Mouse (Mus musculus) limb, embryonic 15.5 days (tissue): ENCODE data around the gene Map1b. TPM values are rescaled to one million over a fixed set of nuclear protein-coding genes. Genes with fewer than 3 reads are reported as not detected.
A peak's percentile ranks its signal among the peaks of the same experiment; 100 is the strongest.

Source experiments
- ATAC-seq: fragments of 200-750 bp; cut with Nextera tagmentation; 2 replicates; pipeline ENCODE4 v1.8.0; 2017; ENCODE audit warnings: low read depth, moderate TSS enrichment; ENCODE audit not compliant: insufficient number of reproducible peaks, low FRiP score, low TSS enrichment
- H3K27ac ChIP-seq: fragments of 300-500 bp; sonication (generic); 2 replicates; pipeline ENCODE4 v1.5.1; 2015; ENCODE audit warnings: moderate library complexity, mild to moderate bottlenecking, inconsistent platforms
- H3K27me3 ChIP-seq: fragments of 300-500 bp; sonication (generic); 2 replicates; pipeline ENCODE4 v1.6.1; 2015; ENCODE audit warnings: inconsistent platforms
- H3K36me3 ChIP-seq: fragments of 300-500 bp; sonication (generic); 2 replicates; pipeline ENCODE4 v1.6.1; 2015; ENCODE audit warnings: inconsistent platforms
- H3K4me1 ChIP-seq: fragments of 300-500 bp; sonication (generic); 2 replicates; pipeline ENCODE4 v1.6.1; 2015; ENCODE audit warnings: inconsistent platforms
- H3K4me2 ChIP-seq: fragments of 300-500 bp; sonication (generic); 2 replicates; pipeline ENCODE4 v1.6.1; 2015; ENCODE audit warnings: mild to moderate bottlenecking, inconsistent platforms
- H3K4me3 ChIP-seq: fragments of 300-500 bp; sonication (generic); 2 replicates; pipeline ENCODE4 v1.5.1; 2015; ENCODE audit warnings: mild to moderate bottlenecking, inconsistent platforms
- H3K9ac ChIP-seq: fragments of 300-500 bp; sonication (generic); 2 replicates; pipeline ENCODE4 v1.6.1; 2015; ENCODE audit warnings: inconsistent platforms
- H3K9me3 ChIP-seq: fragments of 300-500 bp; sonication (generic); 2 replicates; pipeline ENCODE4 v1.6.1; 2016; ENCODE audit warnings: inconsistent platforms
- WGBS: fragments of 180-500 bp; shearing (Covaris S2); methylation state at CpG from one replicate; pipeline ENCODE4 v1.1.7; 2015; 5-methylcytosine and 5-hydroxymethylcytosine counted together
- polyA plus RNA-seq: library from polyadenylated mRNA; unstranded; fragments of >200 nt; fragmentation: Nextera tagmentation; extraction: Ambion mirVana; gene quantifications from 2 replicates; pipeline ENCODE4 v1.2.1, GENCODE M21; 2015

Map1b gene
- polyA plus RNA-seq, result 127 and 137 TPM in 2 replicates

DNA sequence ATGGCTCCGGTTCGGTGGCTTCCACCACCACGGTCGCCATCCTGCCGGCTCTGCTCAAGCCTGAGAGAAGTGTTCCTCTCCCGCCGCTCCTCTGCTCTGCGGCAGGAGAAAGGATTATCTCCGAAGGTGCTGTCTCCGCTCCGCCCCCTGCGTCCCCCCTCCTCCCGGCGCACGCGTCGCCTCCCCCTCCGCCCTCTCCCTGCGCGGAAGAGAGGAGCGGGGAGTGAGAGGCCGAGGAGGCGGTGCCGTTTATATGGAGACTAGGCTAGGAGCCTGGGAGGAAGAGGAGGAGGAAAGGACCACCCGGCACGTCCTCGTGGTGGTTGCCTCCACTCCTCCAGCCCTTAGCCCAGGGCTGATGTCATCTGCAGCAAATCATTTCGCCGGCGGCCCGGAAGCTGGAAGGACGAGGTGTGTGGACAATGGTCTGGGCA lies at the start of gene Map1b:
Map1b (minus strand) TSS at position 93 of the 434 bp plus-strand sequence.
- H3K27me3 ChIP-seq, result no peaks in the 10 kb centered on the region
- H3K27ac ChIP-seq, result peak within 1 kb of the TSS; percentile 82
- peak within 1 kb of the TSS; percentile 94 for H3K4me2 ChIP-seq
- under 1% methylated on average over 20 of the region's 32 CpGs for WGBS
- H3K36me3 ChIP-seq, result no peaks in the 10 kb centered on the region
- H3K4me3 ChIP-seq, result peak within 1 kb of the TSS; percentile 67
- H3K9ac ChIP-seq, result peak within 1 kb of the TSS; percentile 52
- peak; percentile 76 for ATAC-seq
- H3K4me1 ChIP-seq, result peaks cover 26% of the 10 kb centered on the region
- H3K9me3 ChIP-seq, result no peaks in the 10 kb centered on the region

DNA sequence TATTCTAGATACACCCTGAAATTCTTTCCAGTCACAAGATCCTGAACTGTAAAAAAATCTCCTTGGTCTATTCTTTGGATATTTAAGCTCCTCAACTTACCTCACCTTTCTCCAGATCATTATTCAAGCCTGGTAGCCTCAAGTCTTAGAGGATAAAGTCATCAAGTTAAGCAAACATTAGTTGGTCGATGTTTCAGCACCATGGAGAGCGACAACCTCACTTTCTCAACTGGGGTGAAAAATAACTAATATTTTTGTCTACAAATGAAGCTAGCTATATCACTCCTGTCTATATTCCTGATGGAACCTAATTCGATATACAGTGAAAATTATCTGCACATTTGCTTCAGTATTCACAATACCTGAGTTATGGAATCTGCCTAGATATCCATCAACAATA lies 48.0 kb upstream of the Map1b start:
- no peaks in the 10 kb centered on the region for H3K36me3 ChIP-seq
- 0 out of 2 replicates have a peak, but pooled peaks cover 4% of the 10 kb centered on the region for H3K4me1 ChIP-seq
- H3K9ac ChIP-seq, result no peak overlapping the region
- no peak overlapping the region for H3K4me2 ChIP-seq
- no peak overlapping the region for H3K27ac ChIP-seq
- H3K27me3 ChIP-seq, result no peaks in the 10 kb centered on the region
- H3K9me3 ChIP-seq, result no peaks in the 10 kb centered on the region
- ATAC-seq, result no peak
- no peak overlapping the region for H3K4me3 ChIP-seq
- WGBS, result 24% methylated on average over 3 of the region's 3 CpGs

DNA sequence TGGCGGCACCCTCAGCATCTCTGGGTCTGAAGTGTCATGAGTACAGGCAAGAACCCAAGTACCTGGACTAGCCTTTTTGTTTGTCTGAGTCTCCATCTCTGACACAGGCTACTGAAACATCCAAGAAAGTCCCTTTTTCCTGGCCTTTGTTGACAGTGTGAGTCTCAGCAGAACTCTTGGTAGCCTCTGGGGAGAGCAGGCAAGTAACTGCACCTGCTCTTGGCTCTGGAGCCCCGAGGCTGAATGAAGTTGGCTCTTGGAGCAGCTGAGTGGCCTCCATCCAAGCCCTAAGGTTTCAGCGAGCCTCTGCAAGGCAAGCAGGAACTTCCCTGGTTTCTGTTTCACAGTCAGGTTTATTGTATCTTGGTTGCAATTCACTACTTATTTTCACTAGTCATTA lies 46.7 kb upstream of the Map1b start:
- Histone ChIP-seq H3K36me3 (no peaks in the 10 kb centered on the region), H3K9me3 (no peaks in the 10 kb centered on the region), H3K4me2 (no peak overlapping the region), H3K9ac (no peak overlapping the region), H3K4me3 (no peak overlapping the region), H3K4me1 (0 out of 2 replicates have a peak, but pooled peaks cover 4% of the 10 kb centered on the region), H3K27me3 (no peaks in the 10 kb centered on the region), H3K27ac (no peak overlapping the region)
- WGBS, result 52% methylated on average over 3 of the region's 3 CpGs
- ATAC-seq, result no peak

DNA sequence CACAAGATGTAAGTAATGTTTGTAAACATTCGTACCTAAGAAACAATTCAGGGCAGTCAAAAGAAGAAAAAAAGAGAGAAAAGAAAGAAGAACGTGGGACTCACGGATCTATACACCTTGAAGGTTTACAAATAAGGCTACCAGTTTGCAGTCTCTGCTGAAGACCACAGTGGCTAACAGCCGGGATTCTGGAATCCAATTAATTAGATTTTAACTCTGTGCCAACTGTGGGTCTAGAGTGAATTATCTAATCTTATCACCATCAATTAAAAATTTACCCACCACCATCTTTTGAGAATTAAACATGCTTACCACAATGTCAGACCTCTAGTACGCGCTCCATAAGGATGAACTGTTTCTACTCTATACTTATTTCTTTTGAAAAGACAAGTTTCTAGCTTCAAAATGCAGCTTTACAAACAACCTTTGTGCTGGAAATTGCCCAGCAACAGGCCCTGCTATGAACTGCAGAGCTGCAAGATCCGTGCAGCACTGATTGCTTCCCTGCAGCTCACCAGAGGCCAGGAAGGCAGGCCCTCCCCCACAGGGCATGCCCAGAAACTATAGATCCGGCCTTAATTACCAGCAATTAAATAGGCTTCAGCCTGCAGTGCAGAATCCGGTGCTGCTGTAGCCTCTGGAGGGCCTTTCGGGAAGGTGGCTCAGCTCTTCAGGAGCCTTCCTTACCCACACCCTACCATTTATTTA lies 45.7 kb upstream of the Map1b start:
- 0 out of 2 replicates have a peak, but pooled peaks cover 4% of the 10 kb centered on the region for H3K4me1 ChIP-seq
- WGBS, result 41% methylated on average over 10 of the region's 10 CpGs
- no peak overlapping the region for H3K4me3 ChIP-seq
- H3K27ac ChIP-seq, result no peak overlapping the region
- no peak for ATAC-seq
- no peaks in the 10 kb centered on the region for H3K27me3 ChIP-seq
- no peaks in the 10 kb centered on the region for H3K36me3 ChIP-seq
- H3K4me2 ChIP-seq, result no peak overlapping the region
- H3K9me3 ChIP-seq, result no peaks in the 10 kb centered on the region
- no peak overlapping the region for H3K9ac ChIP-seq

DNA sequence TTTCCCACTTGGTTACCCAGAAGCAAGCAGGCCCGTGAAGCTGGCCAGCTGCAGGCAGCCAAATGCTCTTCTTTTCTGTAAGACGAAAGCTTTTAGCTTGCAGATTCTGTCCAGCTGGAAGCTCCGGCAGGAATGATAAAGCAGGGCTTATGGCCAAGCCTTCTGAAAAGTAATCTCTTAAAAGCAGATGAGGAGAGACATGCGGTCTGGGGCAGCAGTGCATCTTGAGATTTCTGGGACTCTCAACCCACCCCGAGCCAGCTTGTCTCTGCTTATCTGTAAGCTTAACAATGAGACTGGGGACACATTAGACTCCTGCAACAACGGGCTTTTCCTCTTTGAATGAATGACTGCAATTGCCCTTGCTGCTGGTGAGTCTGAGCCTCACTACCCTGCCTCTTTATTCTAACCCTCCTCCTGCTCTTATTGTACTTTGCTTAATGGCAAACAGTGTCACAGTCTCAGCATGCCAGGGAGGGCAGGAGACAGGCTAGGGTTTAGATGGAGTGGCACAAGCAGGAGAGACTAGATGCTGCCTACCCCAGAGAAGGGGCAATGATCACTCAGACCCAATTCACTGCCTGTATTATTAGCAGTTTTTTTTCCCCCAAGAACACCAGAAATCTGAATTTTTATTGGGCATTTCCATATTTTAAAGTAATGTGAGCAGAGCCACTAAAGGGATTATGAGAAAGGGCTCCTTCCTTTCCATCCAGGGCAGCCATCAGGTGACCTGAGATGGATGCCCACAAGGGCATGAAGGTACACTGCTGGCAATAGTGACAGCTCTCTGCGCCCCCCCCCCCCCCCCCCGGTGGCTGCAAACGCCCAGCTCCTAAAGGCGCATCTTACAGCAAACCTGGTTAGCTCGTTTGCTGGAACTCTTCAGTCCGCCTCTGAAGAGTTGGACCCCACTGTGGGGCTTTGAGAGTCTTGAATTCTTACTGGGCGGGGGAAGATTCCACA lies 44.6 kb upstream of the Map1b start:
- H3K4me2 ChIP-seq, result no peak overlapping the region
- H3K4me3 ChIP-seq, result no peak overlapping the region
- no peaks in the 10 kb centered on the region for H3K9me3 ChIP-seq
- 0 out of 2 replicates have a peak, but pooled peaks cover 4% of the 10 kb centered on the region for H3K4me1 ChIP-seq
- WGBS, result 41% methylated on average over 13 of the region's 13 CpGs
- no peaks in the 10 kb centered on the region for H3K27me3 ChIP-seq
- H3K9ac ChIP-seq, result no peak overlapping the region
- no peak for ATAC-seq
- no peak overlapping the region for H3K27ac ChIP-seq
- H3K36me3 ChIP-seq, result no peaks in the 10 kb centered on the region

DNA sequence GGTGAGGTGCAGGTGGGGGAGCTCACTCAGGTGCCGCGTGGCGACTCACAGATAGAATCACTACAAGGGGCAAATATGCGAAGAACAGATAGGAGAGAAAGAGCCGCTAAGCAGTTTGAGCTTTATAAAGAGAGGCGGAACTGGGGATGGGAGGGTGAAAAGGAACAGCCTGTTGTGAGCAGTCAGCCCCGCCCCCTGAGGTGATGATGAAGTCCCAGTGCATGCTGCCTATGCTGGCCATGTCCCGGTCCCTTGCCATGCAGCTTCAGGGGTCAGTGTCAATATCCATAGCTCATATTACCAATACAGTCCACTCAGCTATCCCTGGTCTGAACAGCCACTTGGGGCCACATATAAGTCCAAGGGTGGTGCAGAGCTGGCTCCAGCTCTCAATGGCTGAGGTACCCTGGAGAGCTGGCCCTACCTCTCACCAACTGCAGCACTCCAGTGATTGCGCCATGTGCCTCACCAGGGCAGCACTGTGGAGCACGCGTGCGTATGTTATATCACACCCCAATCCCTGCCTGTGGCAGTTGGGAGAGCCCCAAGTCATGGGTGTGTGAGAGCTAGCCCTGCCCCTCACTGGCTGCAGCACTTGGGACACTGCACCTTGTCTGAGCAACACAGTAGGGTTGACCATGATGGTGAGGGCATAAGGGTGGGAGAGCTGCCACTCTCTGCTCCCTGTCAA lies 42.0 kb upstream of the Map1b start:
- Histone ChIP-seq H3K4me1 (0 out of 2 replicates have a peak, but pooled peaks cover 4% of the 10 kb centered on the region), H3K9me3 (no peaks in the 10 kb centered on the region), H3K27ac (no peak overlapping the region), H3K27me3 (no peaks in the 10 kb centered on the region), H3K9ac (no peak overlapping the region), H3K36me3 (no peaks in the 10 kb centered on the region), H3K4me3 (no peak overlapping the region), H3K4me2 (no peak overlapping the region)
- ATAC-seq, result 0 out of 2 replicates have a peak, but pooled peaks have one; percentile 40
- WGBS, result 81% methylated on average over 12 of the region's 12 CpGs

DNA sequence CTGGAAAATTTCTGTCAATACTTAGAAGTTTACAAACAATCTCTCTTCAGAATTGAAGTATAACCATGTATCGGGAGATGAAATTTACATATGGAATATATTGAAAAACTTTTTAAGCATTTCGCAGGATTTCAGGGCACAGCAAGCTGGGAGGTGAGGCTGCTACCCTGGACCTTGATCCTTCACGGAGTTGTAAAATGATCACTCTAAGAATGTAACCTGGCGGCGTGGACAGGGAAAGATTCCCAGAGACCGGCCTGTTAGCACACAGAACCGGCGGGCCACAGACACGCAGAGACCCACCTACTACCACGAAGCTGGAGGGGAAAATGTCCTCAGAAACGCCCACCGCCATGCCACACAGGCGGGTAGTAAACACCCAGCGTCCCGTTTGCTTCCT lies 41.5 kb upstream of the Map1b start:
- H3K9ac ChIP-seq, result no peak overlapping the region
- no peak for ATAC-seq
- no peaks in the 10 kb centered on the region for H3K9me3 ChIP-seq
- no peak overlapping the region for H3K4me3 ChIP-seq
- WGBS, result 56% methylated on average over 15 of the region's 15 CpGs
- H3K4me1 ChIP-seq, result 0 out of 2 replicates have a peak, but pooled peaks cover 4% of the 10 kb centered on the region
- H3K4me2 ChIP-seq, result no peak overlapping the region
- no peaks in the 10 kb centered on the region for H3K27me3 ChIP-seq
- H3K36me3 ChIP-seq, result no peaks in the 10 kb centered on the region
- no peak overlapping the region for H3K27ac ChIP-seq

DNA sequence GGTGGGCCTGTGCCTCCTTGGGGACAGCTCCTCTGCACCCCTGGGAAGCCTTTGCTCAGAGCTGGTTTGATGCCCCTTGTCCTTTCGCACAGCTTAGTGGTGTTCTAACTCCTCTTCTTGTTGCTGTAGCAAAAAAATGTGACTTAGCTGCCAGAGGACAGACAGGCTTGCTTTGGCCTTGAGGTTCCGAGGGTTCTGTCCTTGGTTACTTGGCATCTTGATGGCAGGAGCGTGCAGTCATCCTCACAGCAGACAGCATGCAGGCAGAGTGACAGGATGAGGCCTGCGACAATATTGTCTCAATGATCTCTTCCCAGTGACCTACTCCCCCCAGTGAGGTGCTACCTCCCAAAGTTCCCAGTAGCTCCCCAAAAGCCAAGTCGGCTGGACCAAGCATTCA lies 41.0 kb upstream of the Map1b start:
- Histone ChIP-seq H3K9ac (no peak overlapping the region), H3K27me3 (no peaks in the 10 kb centered on the region), H3K27ac (no peak overlapping the region), H3K4me1 (0 out of 2 replicates have a peak, but pooled peaks cover 4% of the 10 kb centered on the region), H3K9me3 (no peaks in the 10 kb centered on the region), H3K4me2 (no peak overlapping the region), H3K4me3 (no peak overlapping the region), H3K36me3 (no peaks in the 10 kb centered on the region)
- 84% methylated on average over 5 of the region's 5 CpGs for WGBS
- ATAC-seq, result no peak

DNA sequence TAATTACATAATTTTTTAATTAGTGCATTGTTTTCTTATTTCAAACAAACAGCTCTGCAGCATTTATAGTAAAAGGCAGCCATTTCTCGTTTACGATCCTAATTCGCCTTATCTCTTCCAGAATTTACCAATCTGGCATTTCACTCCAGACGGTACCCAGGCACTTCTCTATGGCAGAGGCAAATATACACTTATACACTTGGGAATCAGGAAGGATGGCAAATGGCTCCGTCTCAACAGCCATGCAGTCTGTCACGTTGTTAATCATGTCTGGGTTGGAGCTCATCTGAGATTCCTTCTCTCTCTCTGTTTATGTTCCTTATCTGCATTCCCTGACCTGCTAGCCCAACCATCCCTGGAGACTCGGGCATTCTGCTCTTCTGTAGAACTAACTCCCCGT lies 38.6 kb upstream of the Map1b start:
- Histone ChIP-seq H3K9ac (no peak overlapping the region), H3K27me3 (no peaks in the 10 kb centered on the region), H3K36me3 (no peaks in the 10 kb centered on the region), H3K4me1 (peaks cover 6% of the 10 kb centered on the region; the same call in 1 of the 2 replicates), H3K4me3 (no peak overlapping the region), H3K4me2 (no peak overlapping the region), H3K9me3 (no peaks in the 10 kb centered on the region), H3K27ac (no peak overlapping the region)
- ATAC-seq, result no peak
- 65% methylated on average over 8 of the region's 8 CpGs for WGBS

DNA sequence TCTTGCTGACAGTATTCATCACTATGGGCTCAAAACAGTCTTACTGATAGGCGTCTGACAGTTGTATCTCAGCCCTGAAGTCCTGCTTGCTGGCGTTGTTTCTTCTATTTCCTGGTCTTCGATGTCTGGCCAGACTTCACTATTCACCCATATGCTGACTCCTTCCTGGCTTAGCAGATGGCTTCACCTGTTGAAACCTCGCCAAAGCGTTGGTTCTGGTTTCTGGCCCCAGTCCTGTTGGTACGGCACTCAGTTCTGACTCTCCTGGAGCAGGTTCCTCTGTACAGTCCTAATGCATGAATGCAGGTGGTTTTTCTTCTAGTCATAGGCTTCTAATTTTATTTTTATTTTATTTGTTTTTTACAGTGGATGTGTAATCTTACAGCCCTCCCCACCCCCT lies 38.1 kb upstream of the Map1b start:
- Histone ChIP-seq H3K4me1 (peaks cover 10% of the 10 kb centered on the region; the same call in 1 of the 2 replicates), H3K4me2 (no peak overlapping the region), H3K9ac (no peak overlapping the region), H3K27ac (no peak overlapping the region), H3K36me3 (no peaks in the 10 kb centered on the region), H3K27me3 (no peaks in the 10 kb centered on the region), H3K4me3 (no peak overlapping the region), H3K9me3 (no peaks in the 10 kb centered on the region)
- 81% methylated on average over 6 of the region's 6 CpGs for WGBS
- ATAC-seq, result no peak

DNA sequence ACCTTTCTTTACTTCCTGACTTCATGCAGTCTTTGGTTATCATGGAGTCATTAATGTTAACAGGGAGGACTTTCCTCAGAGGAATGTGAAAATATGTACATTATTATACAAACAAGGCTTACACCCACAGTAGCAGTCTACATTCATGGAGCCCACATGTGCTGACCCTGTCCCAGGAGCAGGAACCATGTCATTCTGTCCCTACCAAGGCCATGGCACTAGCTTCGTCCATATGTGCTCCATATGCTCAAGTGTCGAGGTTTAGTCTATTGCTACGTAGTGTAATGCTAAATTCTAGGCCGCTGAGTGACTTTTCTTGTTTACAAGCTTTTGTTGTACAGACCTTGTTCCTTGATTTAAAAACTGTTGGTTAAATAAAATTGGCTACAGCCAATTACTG lies 36.0 kb upstream of the Map1b start:
- Histone ChIP-seq H3K36me3 (no peaks in the 10 kb centered on the region), H3K9me3 (no peaks in the 10 kb centered on the region), H3K4me3 (no peak overlapping the region), H3K4me2 (no peak overlapping the region), H3K27me3 (no peaks in the 10 kb centered on the region), H3K4me1 (peaks cover 10% of the 10 kb centered on the region; the same call in 1 of the 2 replicates), H3K9ac (no peak overlapping the region), H3K27ac (no peak overlapping the region)
- 72% methylated on average over 4 of the region's 4 CpGs for whole genome bisulfite sequencing
- ATAC-seq, result no peak
